Mouse (Mus musculus): ENCODE measurements around the gene Tle2.

DNA sequence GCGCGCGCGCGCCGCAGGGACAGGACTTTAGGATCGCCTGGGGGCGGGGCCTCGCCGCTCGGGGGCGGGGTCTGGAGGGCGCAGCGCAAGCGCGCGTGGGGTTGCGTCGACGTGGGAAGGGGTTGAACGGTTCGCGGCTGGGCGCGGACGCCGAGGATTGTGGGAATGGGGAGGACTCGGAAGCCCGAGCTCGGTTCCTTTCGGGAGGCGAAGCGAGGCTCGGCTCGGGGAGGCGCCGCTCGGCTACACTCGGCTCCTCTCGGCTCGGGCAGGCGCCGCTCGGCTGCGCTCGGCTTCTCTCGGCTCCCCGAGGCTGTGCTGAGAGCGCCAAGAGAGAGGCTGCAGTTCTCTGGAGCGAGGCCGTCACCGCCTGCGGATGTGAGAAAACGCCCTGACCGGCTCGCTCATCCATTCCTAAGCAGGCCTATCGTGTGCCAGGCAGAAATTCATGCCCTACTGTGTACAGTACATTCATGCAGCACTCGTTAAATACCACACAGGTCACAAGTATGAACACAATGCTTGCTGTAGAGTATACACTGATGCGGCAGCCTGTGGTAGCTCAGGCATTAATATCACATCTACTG, 29.1 kb upstream of the Tle2 start, which contains the start of gene Gna11:
- TF ChIP-seq CTCF (IDR thresholded peaks at IDR 0.05; ENCODE audit: low read depth, low read length) (no peak), GATA1 (IDR thresholded peaks at IDR 0.05; ENCODE audit: borderline replicate concordance, low read length) (no peak), POLR2AphosphoS5 (IDR thresholded peaks at IDR 0.05; ENCODE audit: insufficient replicate concordance, low read depth, low read length) (no peak)

Measured in G1E (cell line).